Mouse (Mus musculus): ENCODE results near the gene Igsf11.

Igsf11 gene

GRCm38 (mm10) chr16:38940805-38941204 is 48.3 kb downstream of the Igsf11 start:
- DNase-seq (ENCODE audit: low read depth), result no peak

GRCm38 (mm10) chr16:38941275-38941674 is 48.8 kb downstream of the Igsf11 start:
- no peak for DNase-seq (ENCODE audit: low read depth)

GRCm38 (mm10) chr16:38943706-38944550 is 51.5 kb downstream of the Igsf11 start:
- no peak for DNase-seq (ENCODE audit: low read depth)

- DNase-seq (ENCODE audit: low read depth), result no peak
These were observed 52.6 kb downstream of the Igsf11 start for GRCm38 (mm10) chr16:38945111-38945510.

GRCm38 (mm10) chr16:38945581-38945981 is 53.1 kb downstream of the Igsf11 start:
- no peak for DNase-seq (ENCODE audit: low read depth)

- DNase-seq (ENCODE audit: low read depth), result no peak
These were observed 54.0 kb downstream of the Igsf11 start for GRCm38 (mm10) chr16:38946453-38946852.

GRCm38 (mm10) chr16:38947141-38947879 is 54.8 kb downstream of the Igsf11 start:
- DNase-seq (ENCODE audit: low read depth), result no peak

- DNase-seq (ENCODE audit: low read depth), result no peak
These were observed 56.0 kb downstream of the Igsf11 start for GRCm38 (mm10) chr16:38948441-38948840.

- no peak for DNase-seq (ENCODE audit: low read depth)
These were observed 60.4 kb downstream of the Igsf11 start for GRCm38 (mm10) chr16:38952881-38953280.

GRCm38 (mm10) chr16:38953821-38954220 is 61.4 kb downstream of the Igsf11 start:
- no peak for DNase-seq (ENCODE audit: low read depth)

GRCm38 (mm10) chr16:38954501-38955288 is 62.2 kb downstream of the Igsf11 start:
- DNase-seq (ENCODE audit: low read depth), result no peak

GRCm38 (mm10) chr16:38955296-38955695 is 62.8 kb downstream of the Igsf11 start:
- DNase-seq (ENCODE audit: low read depth), result no peak

- no peak for DNase-seq (ENCODE audit: low read depth)
These were observed 66.3 kb downstream of the Igsf11 start for GRCm38 (mm10) chr16:38958801-38959200.

- no peak for DNase-seq (ENCODE audit: low read depth)
These were observed 68.1 kb downstream of the Igsf11 start for GRCm38 (mm10) chr16:38960550-38960949.

- no peak for DNase-seq (ENCODE audit: low read depth)
These were observed 69.4 kb downstream of the Igsf11 start for GRCm38 (mm10) chr16:38961865-38962264.

GRCm38 (mm10) chr16:38962695-38963094 is 70.2 kb downstream of the Igsf11 start:
- DNase-seq (ENCODE audit: low read depth), result no peak

GRCm38 (mm10) chr16:38967026-38967425 is 74.6 kb downstream of the Igsf11 start:
- DNase-seq (ENCODE audit: low read depth), result no peak

- DNase-seq (ENCODE audit: low read depth), result no peak
These were observed 83.7 kb downstream of the Igsf11 start for GRCm38 (mm10) chr16:38976151-38976550.

GRCm38 (mm10) chr16:38978546-38978945 is 86.1 kb downstream of the Igsf11 start:
- no peak for DNase-seq (ENCODE audit: low read depth)

- no peak for DNase-seq (ENCODE audit: low read depth)
These were observed 88.1 kb downstream of the Igsf11 start for GRCm38 (mm10) chr16:38980546-38980945.

GRCm38 (mm10) chr16:38982051-38982450 is 89.6 kb downstream of the Igsf11 start:
- DNase-seq (ENCODE audit: low read depth), result no peak

- DNase-seq (ENCODE audit: low read depth), result no peak
These were observed 90.2 kb downstream of the Igsf11 start for GRCm38 (mm10) chr16:38982508-38983236.

Measured in fibroblast of lung, adult 2 months (primary cell).